Mouse (Mus musculus) spleen, postnatal 36 days (tissue): ENCODE measurements at regions not wholly inside any gene's neighbourhood (a gene's known extent, or its start where the extent isn't known, plus 50 kb on each side); places are given as distances from the start of the nearest gene placed in this dataset.

Source experiments
- DNase-seq, 2 experiments: peaks; one replicate each; pipeline ENCODE4 v3.0.0; 2022; ENCODE audit warnings: low spot score in 2 of 2, mixed read lengths in 1 of 2

DNA sequence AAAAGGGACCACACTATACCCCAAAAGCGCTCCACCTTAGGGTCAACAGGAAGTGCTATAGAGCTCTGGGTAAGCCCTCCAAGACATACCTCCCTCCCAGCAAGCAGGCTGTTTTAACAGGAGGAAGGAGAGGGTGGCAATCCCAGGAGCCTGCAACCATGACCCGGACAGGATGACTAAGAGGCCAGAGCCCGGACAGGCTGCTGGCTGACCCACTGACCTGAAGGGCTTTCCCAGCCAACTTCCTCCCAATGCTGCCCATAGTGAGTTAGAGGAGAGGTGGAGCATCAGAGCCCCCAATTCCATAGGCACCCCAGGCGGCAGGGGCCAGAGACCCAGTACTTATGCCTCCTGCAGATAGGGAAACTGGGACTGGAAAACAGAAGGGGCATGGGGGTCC is 136.3 kb downstream of the Utp6 start:
- DNase-seq = no peak

DNA sequence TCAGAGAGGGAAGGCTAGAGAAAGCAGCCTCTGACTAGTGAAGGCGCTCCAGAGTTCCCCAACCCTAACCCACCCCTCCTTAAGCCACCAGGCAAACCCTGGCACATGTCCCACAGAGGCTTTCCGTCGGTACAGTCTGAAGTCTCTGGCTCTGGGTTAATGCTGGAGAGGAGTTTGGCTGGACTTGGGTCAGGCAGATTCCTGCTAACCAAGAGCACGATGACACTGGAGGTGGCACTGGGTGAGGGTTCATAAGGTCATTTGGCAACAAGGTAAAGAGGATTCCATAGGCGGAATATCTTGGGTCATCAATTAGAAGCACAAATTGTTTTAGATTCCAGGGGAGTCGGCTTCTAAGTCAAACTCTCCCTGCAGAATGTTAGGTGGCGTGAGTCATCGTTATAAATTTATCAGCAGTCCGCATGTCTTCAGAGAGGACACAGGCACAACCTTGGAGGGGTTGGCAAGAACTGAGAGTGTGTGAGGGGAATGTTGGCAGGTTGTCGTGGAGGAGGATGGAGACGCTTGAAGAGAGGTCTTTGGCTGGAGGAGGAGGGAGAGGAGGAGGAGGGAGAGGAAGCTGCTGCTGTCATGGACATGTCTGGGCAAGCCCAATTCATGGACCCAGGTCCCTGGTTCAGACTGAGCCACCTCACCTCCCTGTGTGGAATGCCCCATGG is 138.4 kb downstream of the Utp6 start:
- no peak for DNase-seq

DNA sequence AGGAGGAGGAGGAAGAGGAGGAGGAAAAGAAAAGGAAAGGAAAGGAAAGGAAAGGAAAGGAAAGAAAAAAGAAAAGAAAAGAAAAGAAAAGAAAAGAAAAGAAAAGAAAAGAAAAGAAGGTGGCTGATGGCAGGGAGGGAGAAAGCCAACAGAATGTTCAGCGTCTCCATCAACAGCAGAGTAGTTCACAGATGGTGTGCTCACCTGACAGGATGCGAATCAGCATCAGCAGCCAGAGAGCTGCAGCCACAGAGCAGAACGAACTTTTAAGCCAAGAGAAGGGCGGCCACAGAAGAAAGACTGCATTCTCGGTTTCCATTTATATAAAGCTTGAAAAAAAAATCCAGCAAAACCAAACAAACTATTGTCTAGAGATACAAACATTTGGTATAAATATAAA is 140.2 kb downstream of the Utp6 start:
- no peak for DNase-seq

DNA sequence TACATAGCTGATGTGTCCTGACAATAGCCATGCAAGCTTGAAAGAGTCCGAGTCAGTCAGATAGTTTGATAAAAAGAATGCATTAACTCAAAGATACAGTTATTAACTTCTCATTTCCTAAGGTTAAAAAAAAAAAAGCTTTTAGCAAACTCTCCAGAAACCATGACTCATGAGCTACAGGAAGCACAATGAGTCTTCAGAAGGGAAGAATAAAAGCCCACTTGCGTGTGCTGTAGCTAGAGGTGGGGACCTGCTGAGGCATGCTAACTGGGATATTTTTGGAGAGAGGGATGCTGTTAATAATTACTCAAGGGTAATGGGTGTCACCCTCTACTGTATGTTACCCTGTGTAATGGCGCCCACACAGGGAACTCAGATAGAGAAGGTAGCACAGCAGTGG is 147.0 kb downstream of the Utp6 start:
- DNase-seq = no peak

DNA sequence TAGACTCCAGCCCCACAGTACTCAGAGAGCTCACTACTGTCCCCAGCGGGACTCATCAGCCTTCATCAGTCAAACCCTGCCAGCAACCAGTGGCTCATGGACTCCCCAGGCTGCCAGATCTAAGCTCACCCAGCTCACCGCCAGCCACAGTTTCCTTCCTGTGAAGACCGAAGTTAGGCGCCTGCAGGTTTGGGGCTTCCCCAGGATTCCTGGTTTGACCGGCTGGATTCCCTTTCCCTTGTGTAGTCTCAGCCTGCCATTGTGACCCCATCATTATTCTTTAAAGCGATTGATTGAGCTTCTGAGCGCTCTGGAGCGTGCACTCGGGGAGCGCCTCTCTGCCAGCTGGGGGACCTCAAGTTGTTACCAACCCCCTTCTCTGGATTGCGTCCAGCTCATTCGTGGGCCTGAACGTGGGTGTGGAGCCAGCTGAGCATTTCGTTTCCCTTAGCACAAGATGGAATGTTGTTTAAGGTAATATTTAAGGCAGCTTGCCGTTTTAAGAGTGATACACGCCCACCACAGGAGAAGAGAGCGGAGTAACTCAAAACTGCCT is 155.2 kb downstream of the Utp6 start:
- DNase-seq = no peak

DNA sequence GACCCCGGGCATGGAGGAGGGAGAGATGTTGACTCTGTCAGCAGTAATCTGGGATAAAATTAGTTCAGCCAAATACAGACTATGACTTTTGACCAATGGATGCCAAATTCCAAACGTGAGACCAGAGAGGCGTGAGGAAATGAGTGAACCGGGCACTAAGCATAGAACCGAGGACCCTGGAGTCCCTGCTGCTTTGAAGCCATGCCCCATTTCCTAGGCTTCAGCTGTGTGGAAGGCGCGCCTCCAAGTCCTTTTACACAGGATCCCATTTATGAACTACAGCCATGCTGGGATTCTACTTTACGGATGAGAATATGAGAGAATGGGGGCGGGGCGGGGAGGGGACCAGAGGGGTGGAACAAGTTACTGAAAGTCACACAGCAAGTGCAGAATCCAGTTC is 155.8 kb downstream of the Utp6 start:
- DNase-seq = no peak

DNA sequence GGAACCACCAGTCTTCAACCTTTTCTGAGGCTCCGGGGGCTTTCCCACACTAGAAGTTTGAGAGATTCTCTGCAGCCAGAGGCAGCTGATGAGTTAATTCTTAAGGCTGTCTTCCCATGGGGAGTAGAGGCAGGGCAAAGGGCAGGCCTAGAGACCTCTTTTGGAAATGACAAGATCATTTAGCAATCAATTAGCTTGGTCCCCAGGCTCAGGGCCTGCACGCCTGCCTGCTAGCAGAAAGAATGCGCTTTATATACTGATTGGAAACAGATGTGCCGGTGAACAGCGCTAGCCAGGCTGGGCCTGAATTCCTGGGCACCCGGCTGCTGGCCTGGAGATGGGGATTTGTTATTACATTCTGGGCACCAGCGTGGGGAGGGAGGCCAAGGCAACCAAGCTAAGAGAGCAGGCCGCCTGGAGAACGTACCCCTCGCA is 156.2 kb downstream of the Utp6 start:
- no peak for DNase-seq

DNA sequence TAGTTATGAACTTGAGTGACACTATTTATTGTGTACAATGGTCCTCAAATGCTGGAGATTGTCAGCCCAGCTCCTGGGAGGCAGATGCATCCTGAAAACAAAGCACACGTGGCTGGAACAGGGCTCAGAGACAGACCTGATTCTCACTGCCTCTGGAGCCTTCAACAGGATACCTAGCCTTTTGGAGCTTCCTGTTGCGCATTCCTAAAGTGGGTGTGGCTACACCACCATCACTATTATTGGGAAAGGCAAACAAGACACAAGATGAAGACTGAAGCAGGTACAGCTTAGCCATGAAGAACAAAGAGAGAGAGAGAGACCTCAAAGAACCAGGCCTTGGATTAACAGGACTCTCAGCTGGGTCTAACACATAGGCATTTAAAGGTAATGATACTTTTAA is 158.2 kb downstream of the Utp6 start:
- DNase-seq = no peak

DNA sequence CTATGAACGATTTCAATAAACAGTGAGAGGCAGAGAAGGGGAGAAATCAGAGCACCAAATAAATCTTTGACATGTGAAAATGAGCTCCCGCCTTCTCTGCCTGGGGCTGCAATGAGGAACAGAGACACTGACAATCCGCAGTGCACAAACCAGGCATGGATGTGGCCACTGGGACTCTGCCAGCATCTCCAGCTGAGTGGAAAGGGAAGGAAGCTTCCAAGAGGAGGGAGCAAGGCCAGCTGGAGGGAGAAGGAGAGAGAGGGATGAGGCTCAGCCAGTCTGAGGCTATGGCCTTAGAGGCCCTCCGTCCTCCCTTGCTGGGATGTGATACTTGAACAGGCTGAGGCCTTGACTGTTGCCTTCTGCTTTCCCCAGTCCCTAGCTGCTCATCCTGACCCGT is 159.2 kb downstream of the Utp6 start:
- DNase-seq = no peak

DNA sequence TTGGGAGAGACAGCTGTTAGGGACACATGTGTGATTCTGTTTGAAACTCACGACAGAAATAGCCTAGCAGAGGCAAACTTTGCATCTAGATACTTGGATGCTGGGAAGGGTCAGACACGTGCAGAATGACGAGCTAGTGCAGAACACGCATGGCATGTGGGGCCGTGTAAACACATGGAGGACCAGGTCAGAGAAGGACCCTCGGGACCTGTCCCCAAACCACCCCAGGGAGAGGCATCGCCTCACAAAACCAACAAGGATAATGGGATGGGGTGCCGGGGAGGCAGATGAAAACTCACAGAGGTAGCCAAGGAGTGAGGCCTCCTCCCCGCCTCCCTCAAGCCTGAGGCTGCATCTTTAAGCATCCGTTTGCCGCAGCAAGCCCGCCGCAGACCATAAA is 159.6 kb downstream of the Utp6 start:
- no peak for DNase-seq

DNA sequence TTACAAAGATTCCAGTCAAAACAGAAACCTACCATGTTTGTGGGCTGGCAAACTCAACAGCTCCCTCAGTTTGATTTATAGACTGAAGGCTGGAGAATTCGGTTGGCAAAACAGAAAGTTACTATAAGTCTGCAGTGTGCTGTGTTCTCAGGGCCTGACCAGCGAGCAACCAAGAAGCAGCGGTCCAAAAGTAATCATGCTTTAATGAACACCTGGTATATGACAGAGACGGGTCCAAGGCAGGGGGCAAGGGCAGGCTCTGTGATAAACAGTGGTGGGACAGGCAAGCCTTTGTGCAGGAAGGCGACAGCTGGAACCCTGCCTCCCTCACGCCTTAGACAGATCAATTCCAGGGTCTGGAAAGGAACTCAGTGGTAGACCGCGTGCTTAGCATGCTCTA is 161.9 kb downstream of the Utp6 start:
- no peak for DNase-seq

DNA sequence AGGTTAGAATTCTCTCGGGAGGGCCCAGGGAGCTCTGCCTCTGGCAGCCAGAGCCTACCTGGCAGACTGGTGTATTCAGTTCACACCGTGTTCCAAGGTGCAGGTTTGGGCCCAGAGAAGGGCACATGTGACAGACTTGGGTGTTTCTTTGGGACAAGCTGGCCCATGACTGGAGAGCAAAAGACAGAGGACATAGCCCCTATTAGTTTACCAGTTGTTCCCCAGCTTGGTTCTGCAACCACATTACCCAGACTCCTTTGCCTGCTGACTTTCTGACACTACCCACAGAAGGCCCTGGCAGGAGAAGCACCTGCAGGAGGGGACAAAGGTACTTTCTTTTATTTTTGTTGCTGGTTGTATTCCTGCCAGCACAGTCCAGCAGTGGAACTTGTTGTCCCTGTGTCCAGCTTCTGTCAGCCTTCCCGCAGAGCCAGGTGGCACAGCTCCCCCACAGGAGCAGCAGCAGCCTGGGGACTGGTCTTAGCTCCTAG is 173.9 kb downstream of the Utp6 start:
- DNase-seq = no peak

DNA sequence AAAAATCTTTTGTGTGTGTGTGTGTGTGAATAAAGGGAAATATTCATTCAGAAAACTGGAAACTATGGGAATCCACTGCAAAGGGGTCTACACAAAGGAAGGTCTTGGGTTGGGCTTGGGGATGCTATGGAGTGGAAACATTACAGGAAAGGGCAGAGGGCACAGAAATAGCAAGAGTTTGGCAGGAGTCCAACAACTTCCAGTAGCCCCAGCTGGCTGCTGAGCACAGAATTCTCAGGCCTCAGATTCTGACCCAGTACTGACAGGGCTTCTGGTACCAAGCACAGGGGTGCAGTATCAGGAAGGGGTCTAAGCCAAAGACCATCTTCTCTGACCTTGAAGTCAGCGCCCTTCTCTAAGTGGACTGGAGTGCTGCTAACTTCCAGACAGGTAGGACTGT is 174.4 kb downstream of the Utp6 start:
- DNase-seq = no peak

DNA sequence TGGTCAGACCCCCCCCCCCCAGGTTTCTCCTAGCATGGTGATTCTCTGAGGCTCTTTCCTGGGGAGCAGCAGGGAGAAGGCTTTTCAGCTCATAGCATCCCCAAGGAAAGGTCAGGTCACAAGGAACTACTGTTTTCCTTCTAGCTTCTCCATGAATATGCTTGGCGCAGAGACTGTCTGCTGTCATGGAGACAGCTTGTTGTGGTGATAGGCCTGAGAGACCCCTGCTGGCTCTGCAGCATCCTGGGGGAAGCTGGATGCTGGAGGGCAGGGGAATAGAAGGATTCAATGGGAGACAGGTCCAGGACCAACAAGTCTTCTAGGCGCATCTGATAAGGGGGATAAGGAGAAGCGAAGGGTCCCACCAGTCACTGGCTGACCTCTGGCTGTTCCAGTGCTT is 178.1 kb downstream of the Utp6 start:
- no peak for DNase-seq

DNA sequence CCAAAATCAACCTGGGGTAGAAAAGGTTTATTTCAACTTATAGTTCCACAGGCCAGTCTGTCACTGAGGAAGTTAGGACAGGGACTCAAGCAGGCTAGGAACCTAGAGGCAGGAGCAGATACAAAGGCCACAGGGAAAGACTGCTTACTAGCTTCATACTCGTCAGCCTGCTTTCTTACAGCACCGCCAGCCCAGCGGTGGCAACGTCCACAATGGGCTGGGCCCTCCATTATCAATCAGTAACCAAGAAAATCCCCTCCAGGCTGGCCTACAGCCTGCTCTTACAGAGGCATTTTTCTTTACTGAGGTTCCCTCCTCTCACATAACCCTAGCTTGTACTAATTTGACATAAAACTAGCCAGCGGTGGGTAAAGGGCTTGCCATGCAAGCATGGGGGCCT is 180.2 kb downstream of the Utp6 start:
- DNase-seq = no peak

DNA sequence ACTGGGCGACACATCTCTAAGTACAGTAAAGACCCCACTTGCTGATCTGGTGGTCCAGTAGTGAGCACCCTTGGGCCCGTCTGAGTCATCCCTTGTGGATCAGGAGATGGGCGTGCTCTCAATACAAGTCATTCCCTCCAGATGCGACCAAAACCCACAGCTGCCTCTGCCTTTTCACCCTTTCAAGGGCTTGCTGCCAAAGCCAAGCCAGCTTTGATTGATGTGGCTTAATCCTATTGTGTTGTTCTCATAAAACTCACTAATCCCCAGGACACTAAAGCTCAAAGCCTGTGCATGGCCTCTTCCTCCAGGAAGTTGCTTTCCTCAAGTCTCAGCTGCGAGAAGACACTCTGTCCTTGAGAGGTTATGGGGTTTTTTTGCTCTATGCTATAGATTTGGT is 182.4 kb downstream of the Utp6 start:
- no peak for DNase-seq

DNA sequence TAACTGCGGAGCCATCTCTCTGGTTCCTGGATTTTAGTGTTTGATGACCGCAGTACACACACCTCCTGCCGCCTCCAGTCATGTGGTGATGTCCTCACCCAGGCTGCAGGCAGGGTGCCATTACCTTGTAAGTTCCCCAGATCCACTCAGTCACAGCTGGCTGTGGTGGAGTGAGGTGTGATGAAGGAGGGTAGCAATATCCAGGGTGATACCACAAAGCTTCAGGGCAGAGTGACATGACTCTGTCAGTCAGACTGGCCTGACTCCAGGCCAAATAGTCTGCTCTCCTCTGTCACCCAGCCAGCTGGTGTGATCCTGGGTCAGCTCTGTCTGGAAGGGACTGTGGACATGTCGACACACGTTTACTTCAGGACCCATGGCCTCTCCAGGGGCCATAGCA is 183.7 kb downstream of the Utp6 start:
- no peak for DNase-seq

DNA sequence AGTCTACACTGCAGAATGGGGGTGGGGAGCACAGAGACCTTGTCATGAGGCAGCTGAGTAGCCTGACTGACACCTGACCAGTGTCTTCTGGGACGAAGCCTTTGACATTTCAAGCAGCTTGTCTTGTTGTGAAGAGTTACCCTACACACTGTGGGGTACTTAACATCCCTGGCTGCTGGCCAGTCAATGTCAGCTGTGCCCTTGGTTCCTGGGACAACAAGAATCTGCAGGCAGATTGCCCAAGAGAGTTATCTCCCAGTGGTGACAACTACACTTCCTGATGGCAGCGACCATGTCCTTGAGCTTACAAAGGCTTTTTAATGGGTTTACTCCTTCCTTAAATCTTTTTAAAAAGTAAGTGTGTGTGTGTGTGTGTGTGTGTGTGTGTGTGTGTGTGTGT is 184.2 kb downstream of the Utp6 start:
- no peak for DNase-seq

DNA sequence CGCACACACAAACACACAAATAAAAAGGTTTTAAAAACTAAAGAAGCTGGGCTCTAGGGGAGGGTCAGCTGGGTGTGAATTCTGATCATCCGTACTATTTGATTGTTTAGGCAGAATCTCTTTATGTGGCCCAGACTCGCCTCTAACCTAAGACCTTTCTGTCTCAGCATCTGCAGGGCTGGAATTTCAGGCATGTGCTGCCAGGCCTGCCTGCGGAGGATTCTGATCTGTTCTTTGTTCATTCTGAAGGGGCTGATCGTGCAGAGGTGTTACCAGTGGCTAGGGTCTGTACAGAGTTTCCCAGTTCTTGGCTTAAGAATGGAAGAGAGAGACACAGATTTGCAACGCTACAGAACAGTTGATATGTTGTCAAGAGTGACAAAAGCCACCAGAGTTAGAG is 185.6 kb downstream of the Rab11fip4 start:
- no peak for DNase-seq

DNA sequence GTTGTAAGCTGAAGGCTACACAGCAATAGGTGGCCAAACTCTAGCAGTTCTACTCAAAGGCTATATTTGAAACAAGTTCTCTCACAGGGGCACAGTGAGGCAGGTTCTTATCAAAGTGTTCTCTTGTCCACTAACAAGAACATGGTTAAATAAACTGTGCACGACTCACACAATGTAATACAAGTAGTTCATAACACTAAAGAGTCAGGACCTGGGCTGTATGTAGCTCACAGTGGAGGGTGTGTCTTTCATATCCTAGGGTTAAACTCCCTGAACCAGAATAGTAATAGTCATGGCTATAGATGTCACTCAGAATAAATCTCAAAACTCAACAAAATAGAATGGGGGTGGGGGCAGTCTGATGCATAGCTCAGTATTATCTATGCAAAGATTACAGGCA is 182.7 kb downstream of the Rab11fip4 start:
- DNase-seq = no peak

DNA sequence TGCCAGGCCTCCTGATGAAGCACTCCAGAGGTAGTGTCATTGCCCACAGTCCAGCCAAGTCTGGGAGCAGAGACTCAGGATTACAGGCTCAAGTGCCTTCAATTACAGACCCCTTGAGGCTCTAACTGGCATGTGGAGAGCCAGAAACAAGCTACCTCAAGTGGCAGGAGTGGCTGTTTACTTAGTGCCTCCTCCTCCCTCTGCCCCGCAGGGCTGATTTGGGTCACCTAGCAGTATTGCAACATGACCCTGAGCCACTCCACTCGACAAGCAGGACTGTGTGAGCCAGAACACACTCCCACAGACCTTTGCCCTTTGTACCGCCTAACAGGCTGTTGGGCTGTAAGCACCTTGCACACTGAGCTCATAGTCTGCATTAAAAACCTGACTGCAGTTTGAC is 180.4 kb downstream of the Rab11fip4 start:
- DNase-seq = no peak

DNA sequence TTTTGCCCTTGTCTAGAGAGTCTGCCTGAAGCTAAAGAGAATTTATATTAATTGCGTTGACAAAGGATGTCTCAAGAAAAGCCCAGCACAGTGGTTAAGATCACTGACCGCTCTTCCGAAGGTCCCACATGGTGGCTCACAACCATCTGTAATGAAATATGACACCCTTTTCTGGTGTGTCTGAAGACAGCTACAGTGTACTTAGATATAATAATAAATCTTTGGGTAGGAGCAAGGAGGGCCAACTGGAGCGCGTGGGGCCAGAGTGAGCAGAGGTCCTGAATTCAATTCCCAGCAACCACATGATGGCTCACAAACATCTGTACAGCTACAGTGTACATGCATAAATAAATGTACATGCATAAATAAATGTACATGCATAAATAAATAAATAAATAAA is 176.1 kb downstream of the Rab11fip4 start:
- no peak for DNase-seq

DNA sequence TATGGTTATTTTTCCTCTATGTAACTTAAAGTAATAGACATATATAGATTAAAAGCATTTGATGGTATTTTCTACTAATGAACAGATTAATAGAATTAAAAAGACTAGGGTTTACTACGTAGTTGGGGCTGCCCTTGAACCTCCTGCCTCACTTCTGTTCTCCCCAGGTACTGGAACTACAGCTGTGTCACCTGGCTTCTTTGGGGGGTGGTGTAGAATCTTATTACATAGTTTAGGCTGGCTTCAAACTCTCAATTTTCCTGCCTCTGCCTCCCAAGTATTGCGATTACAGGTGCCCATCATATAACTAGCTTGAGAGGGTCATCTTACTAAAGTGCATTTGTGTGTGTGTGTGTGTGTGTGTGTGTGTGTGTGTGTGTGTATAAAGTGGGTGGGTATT is 175.0 kb downstream of the Rab11fip4 start:
- DNase-seq = no peak

DNA sequence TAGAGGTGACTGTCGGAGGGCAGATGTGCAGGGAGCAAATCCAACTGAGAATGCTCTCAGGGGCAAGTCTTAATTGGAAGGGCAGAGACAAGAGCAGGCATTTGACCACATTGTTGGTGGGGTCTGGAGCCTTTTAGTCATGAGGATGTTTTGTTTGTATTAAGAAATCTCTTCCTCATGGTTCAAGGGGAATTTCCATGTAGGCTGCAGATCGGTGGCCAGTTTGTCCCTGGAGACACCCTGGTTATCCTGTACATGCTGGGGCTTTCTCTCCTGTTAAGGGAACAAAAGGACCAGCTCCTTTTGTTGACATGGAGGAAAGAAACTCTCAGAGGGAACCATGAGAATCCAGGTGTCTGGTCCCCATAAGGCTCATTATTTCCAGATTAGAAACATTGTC is 174.4 kb downstream of the Rab11fip4 start:
- DNase-seq = no peak
